Mouse (Mus musculus) adrenal gland, adult (tissue): ENCODE results near the gene Glp1r.
A peak's percentile ranks its signal among the peaks of the same experiment; 100 is the strongest.

Experiments used
- DNase-seq, 2 experiments: peaks; one replicate each; pipeline ENCODE4 v3.0.0; 2022 to 2023; ENCODE audit warnings: low spot score in 1 of 2; ENCODE audit not compliant: inconsistent age in 2 of 2

The Glp1r gene

DNA sequence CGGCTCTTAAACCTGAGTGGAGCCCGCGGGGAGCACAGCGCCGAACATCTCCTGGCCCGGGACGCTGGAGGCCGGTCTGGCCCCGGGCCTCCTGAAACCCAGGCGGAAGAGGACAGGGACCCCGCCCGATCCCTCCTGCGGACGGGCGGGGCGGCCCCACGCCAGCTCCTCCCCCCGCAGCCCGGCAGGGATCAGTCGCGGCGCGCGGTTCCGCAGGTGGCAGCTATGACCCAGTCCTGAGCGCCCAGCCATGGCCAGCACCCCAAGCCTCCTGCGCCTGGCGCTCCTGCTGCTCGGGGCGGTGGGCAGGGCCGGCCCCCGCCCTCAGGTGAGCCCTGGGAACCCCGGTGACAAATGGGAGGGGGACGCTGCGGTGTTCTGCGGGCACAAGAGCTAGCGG lies at the start of gene Glp1r:
TSS of gene Glp1r (plus strand) at position 191 of the 400 bp plus-strand sequence.
- no peak for DNase-seq

DNA sequence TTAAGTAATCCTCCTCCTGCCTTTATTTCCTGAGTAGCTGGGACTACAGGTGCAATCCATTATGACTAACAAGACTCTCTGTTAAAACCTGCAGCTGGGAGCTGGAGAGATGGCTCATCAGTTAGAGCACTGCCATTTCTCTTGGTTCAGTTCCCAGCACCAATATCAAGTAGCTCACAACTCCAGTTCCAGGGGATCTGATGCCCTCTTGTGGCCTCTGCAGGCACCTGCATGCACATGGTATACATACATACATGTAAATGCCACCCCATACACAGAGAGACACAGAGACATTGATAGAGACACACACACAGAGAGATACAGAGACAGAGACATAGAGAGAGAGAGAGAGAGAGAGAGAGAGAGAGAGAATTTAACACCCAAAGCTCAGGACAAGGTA lies 49.3 kb upstream of the Glp1r start:
- DNase-seq: no peak

- DNase-seq: no peak
Observed at GRCm38 (mm10) chr17:30857347-30857746, 44.3 kb upstream of the Glp1r start.

DNA sequence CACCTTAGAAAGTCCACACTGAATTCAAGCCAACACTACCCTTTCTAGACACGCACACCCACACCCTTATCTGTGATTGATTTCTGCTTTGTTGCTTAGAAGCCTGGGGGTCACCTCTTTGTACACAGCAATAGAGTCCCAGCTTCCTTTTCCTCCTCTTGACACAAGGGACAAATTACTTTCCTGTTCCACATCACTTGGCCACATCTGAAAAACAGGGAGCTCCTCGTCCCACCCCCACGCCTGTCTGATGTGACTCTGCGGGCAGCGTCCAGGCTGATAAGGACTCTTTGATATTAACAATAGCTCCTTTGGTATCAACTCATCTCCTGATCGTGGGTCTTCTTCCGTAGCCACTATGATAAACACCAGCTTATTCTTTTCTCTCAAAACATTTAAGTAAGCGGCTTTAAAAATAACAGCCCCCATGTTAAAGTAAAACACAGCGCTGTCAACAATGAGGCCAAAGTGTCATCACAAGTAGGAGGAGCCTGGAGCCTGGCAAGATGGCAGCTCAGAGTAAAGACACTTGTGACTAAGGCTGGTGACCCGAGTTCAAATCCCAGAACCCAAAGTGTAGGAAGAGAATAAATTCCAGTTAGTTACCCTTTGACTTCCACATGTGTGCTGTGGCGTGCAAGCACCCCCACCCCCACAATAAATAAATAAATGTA lies 42.9 kb upstream of the Glp1r start:
- peak; percentile 37 to 67 for DNase-seq

DNA sequence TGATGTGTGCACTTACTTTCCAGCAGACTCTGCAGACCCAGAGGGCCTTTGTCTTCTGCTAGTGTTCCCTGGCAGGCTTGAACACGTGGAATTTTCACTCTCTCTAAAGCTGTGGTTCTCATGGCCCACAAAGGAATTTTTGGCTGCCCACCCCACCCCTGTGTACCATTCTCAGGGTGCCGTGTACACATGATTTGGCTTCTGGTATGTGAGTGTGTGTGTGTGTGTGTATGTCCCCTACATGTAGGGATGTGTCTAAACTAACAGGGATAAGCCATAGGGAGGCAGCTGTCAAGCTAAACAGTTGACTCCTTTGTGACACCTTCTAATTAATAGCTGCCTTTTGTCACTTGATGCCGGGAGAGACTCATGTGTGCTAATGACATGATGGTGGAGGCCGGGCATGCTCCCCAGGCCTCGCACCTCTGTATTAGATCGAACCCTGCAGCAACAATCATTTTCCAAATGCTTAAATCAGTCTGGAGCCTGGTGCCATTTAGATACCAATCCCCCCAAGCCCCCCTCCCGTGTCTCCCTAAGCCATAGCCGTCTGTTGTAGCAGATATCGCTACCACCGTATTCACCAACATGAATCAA lies 41.5 kb upstream of the Glp1r start:
- DNase-seq: no peak

GRCm38 (mm10) chr17:30860606-30861005 lies 41.0 kb upstream of the Glp1r start:
- no peak for DNase-seq

DNA sequence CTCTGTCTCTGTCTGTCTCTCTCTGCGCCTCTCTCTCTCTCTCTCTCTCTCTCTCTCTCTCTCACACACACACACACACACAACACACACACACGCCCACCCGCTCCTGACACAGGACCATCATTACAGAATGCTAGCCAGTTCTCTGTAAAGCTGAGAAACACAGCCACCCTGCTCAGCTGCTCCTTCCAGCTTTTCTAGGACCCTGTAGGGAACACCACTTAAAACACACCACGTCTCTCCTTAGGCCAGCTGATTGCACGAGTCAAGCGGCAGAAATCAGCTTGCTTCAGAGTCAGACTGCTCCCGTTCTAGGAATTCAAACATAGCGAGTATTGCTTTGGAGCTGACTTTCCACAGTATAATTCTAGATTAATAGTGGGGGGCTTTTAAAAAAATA lies 35.3 kb upstream of the Glp1r start:
- no peak for DNase-seq

GRCm38 (mm10) chr17:30866966-30867365 lies 34.7 kb upstream of the Glp1r start:
- DNase-seq: peak; percentile 36 to 73

DNA sequence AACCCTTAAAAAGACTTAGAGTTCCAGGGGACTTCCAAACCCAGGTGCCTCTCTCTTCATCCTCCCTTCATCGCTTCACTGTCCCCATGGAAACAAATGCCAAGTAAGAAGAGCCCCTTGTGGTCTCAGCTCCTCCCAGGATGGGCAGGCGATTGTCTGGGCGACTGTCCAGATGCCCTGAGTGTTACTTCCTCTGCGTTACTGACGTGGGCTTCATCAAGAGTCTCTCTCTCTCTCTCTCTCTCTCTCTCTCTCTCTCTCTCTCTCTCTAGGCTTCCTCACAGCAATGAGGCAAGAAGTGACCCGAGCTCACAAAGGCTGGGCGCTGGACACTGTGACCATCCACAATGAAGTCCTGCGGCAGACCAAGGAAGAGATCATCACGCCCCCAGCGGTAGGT lies 30.6 kb upstream of the Glp1r start:
- no peak for DNase-seq

DNA sequence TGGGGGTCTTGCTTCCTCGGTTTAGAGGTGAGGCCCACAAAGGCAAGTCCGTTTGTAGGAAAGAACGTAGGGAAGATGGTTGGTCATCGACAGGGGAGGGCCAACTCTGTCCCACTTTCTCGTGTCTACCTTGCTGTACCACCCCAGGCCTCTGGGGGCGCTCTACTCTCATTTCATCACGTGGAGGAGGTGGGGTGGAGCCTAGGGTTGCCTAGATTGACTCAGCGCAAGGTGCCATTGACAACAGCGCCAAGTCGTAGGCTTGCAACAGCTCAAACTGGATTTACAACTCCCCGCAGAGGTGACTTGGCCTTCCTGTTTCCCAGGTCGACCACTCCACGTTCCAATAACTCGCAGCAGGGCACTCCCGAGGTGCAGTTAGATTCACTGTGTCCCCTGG lies 27.3 kb upstream of the Glp1r start:
- DNase-seq: no peak

GRCm38 (mm10) chr17:30877456-30877855 lies 24.2 kb upstream of the Glp1r start:
- no peak for DNase-seq

GRCm38 (mm10) chr17:30878626-30879025 lies 23.0 kb upstream of the Glp1r start:
- DNase-seq: no peak

GRCm38 (mm10) chr17:30880391-30880790 lies 21.2 kb upstream of the Glp1r start:
- DNase-seq: no peak

- DNase-seq: no peak
Observed at GRCm38 (mm10) chr17:30881001-30881400, 20.6 kb upstream of the Glp1r start.

GRCm38 (mm10) chr17:30882206-30882605 lies 19.4 kb upstream of the Glp1r start:
- no peak for DNase-seq

DNA sequence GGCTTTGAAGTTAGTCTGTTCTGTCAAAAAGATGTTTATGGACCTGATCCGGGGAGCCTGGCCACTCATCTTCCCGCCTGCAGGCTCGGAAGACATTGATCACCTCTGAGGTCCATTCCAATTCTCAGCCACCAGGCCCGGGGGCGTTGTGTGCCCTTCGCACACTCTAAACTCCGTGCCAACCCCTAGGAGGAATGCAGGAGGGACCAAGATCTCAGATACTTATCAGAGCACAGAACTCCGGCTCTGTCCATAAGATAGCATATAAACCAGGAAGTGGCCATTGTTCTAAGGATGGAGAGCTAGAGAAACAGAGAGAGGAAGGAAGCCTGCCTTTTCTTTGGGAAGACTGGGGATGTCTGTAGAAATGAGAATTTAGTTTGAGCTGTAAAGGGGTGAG lies 18.1 kb upstream of the Glp1r start:
- no peak for DNase-seq

DNA sequence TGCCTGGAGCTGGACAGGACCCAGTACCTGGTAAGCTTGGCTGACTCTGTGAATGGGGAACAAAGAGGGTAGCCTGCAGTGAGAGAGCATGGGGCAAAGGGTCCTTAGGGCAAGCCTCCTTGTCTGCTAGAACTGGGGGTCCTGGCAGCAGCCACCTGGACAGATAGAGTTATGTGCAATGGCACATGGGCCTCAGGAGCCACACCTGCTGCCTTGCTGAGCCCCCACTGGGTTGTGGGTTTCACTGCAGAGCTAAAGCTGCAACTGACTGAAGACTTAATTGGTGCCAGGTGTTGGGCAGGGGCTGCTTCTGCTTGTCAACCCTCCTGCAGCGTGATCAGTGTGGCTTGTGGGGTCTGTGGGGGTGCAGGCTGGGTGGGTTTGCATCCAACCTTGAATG lies 9.5 kb upstream of the Glp1r start:
- no peak for DNase-seq

DNA sequence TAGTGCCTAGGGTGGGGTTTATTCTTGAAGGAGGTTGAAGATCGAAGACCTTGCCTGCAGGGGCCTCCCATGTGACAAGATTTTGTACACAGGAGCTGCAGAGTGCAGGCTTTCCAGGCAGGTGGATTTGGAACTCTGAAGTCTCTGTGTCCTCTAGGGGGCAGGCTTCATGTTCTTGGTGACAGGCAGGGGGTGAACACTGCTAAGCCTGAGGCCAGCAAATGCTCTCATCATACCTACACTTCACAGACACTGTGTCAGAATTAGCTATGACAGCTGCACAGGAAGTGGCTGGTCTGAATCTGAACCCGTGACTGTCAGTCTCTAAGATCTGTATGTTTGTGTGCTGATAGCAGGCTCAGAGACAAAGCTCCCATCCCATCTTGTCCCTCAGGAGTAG lies 8.9 kb upstream of the Glp1r start:
- DNase-seq: no peak

- DNase-seq: no peak
Observed at GRCm38 (mm10) chr17:30897075-30897474, 4.5 kb upstream of the Glp1r start.

DNA sequence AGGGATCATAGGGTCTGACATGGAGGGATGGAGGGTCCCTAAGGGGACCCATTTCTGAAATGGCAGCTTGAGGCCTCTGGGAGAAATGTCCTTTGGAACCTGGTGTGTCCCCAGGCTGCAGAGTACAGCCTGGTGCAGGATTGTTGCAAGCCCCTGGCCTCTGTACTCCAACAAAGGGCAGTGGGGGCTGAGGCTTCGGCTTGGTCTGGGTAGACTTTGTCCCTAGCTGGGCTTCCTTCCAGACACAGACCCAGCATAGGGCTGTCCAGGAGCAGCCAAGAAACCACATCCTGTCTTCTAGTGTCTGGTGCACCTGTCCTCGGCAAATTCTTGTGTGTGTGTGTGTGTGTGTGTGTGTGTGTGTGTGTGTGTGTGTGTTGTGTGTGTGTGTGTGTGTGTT lies 2.5 kb downstream of the Glp1r start:
- no peak for DNase-seq

GRCm38 (mm10) chr17:30907577-30907976 lies 6.0 kb downstream of the Glp1r start:
- no peak for DNase-seq

DNA sequence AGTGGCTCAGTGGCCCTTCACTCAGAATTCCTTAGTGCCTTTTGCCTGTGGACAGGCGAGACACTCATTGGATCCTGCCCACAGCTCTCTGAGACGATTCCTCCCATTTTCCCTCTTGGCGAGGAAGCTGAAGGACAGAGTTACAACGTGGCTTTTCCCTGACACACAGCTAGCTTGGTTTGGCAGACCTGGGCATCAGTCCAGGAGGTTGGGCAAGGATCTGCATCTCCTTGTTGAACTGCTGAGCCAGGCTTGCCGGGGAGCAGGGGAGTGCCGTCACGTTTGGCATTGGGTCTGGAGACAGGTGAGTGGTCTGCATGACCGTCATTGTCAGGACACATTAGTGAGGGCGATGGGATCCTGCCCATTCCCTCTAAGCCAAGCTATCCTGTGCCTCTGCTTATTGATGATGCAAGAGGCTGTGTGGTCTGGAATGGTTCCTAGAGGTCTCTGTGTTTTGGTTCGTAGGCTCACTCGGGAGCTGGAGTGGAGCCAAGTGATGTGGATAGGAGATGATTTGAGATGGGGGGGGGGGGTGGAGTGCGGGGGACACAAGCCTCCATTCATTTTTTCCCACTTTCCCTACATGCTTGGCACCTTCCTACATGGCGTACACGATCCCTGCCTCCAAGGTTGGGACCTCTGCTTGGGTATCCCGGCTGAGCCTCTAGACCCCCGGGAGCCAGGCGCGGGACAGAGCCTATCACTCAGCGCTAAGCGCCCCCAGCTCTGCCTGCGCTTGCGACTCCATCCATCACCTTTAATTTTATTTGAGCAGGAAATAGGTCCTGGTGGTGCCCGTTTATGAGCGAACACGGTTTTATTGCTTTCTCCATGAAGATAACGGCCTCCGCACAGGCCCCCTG lies 9.5 kb downstream of the Glp1r start:
- DNase-seq: peak; percentile 24 to 83
